Mouse (Mus musculus) adrenal gland, postnatal 14 days (tissue): ENCODE results near the gene Msl1. TPM values are rescaled to one million over a fixed set of nuclear protein-coding genes. Genes with fewer than 3 reads are reported as not detected.
A peak's percentile ranks its signal among the peaks of the same experiment; 100 is the strongest.

Experiments
- DNase-seq: peaks from one replicate; pipeline ENCODE4 v3.0.0; 2021; ENCODE audit warnings: mixed read lengths
- total RNA-seq: library from RNA; stranded (reverse); gene quantifications from 2 replicates; pipeline ENCODE4 v1.2.3, GENCODE M21; 2021

Msl1 gene
- total RNA-seq, 1 experiment from 2014 or later = 88.5 TPM

DNA sequence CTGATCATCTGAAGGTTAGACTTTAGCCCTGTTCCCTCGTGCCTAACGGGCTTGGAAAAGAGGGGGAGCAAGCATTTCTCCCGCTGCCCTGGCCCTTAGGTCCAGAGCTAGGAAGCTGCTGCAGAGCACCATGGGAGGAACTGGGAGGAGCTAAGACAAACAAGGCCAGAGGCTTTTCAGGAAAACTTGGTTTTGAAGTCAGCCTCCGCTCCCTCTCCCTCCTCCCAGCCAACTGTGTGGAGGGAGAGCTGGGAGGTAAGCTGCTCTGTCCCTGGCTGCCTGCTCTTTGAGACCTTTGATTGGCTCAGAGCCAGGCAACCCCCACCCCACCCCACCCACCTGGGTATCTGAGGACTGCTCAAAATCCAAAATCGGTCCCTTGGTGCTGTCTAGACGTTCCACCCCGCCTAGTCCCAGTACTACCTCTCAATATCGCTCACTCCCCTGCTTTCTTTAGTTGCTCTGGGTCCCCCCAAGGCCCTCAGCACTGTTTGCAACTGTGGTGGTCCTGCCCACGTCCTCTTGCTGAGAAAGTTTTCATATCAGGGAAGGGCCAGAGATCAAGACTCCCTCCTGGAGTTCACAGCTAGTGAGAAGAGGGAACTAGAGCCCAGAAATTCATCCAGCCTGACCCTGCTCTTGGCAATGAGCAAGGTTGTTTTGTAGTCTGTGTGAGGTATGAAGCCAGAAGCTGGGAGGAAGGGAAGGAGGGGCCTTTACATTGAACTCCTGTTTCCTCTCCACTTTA lies 18.3 kb upstream of the Msl1 start:
- peak; percentile 81 for DNase-seq

DNA sequence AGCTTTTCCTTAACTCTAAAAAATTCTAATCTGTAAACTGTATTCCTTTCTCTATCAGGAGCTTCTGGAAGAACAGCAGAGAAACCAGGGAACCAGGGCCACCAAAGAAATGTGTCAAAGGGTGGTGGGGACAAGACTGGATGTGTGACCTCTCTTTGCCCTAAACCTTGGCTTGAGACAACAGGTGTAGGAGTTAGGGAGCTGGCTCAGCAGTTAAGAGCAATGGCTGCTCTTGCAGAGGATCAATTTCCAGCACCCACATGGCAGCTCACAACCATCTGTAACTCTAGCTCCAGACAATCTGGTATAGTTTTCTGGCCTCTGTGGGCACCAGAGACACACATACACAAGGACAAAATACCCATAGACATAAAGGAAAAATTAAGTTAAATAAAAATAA lies 17.4 kb upstream of the Msl1 start:
- peak; percentile 4 for DNase-seq

DNA sequence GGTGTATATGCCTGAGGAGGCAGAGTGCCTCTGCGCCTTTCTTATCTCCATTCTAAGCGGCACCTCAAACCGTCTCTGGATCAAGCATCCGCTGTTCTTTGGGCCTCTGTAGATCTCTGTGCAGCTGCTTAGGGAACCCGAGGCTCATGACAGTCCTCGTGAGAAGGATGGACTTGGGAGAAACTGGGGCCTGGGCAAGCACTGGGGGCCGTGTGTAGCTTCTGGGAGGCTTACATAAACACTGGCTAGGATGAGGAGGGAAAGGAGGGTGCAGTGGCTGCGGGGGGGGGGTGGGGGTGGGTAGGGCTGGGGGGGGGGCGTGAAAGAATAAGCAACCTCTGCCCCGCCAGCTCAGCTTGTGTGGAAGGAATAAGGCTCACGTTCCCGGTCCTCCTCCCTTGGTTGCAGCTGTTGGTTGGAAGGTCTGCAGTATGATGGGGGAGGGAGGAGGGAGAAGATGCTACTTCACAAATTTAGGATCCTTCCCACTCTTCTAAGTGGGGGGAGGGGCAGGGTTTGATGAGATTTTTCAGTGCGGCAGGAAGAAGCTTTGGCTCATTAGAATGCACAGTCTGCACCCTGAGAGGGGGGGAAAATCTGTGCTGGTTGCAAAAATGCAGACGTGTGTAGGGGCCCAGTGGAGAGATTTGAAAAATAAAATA lies 13.3 kb upstream of the Msl1 start:
- peak; percentile 55 for DNase-seq

DNA sequence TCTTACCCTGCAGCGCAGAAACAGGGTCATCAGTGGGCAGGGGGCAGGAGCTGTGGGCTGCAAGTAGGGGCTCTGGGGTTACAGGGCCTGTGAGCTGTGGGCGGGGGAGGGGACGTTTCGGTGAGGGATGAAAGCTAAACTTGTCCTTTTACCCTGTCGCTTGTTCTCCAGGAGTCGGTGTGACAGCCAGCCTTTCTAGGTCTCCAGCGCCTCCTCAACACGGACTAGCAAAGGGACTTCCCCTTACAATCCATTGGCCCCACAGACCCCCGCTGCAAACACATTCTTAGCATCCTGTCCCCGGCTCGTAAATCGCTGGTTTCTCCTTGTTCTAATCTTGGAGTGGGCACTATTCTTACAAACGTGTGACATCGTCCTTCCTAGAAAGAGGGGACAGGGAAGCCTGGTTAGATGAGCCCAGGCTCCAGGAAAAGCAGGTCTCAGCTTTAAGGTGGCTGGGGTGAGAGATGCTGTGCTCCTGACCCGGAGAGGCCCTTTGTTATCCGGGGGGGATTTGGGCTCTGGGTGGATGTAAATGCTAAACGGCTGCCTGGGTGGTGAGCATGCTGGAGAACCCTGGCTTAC lies 12.6 kb upstream of the Msl1 start:
- peak; percentile 53 for DNase-seq

DNA sequence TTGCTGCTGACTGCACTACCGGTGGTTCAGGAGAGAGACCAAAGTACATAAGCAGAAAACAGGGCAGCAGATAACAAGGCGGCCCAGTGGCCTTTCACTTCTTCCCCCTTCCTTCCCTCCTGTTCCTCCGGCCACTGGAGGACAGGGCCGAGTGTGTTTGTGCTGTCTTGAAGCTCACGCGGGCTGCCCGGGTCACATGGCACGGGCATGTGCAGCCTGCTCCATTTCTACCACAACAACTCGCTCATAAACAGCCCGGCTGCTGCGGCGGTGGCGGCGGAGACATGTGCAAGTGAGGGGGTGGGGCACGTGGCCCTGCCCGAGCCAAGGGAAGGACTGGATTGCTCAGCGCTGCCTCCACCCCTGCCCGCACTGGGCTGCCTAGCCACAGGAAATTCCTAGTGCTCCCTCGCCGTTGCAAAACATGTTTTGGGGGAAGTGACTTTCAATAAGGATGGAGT lies 12.1 kb upstream of the Msl1 start:
- peak; percentile 99 for DNase-seq

DNA sequence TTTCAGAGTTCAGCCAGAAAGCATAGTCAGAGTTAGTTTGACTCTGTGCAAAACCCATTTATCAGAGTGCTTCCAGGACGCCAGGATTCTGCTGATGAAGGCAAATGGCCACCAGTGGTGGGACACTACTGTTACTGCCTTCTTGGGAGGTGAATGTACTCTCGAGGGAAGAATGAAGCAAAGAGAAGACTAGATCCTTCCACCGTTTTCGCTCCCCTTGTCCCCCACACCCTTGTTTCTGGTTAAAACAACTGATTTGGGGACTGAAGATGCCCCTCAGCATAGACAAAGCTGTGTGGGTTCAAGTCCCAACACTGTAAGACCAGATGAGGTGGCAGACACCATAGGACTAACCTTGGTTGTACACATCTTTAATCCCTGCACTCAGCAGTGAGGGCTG lies 11.2 kb upstream of the Msl1 start:
- no peak for DNase-seq

DNA sequence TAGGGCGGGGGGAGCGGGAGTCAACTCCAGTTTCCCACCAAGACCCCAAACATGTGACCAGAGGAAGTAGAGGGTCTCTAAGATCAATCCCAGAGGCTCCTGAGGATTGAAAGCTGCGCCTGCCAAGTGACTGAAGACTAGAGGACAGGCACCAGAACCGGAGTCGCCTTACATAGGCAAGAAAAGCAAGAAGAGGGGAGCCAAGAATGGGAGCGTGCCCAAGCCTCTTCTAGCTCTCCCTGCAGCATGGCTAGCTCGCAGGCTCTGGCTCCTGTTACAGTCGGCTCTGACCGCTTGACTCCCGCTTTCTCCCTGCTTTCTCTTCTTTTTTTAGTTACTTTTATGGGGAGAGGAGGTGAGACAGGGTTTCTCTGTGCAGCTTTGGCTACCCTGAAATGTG lies 10.1 kb upstream of the Msl1 start:
- peak; percentile 27 for DNase-seq

DNA sequence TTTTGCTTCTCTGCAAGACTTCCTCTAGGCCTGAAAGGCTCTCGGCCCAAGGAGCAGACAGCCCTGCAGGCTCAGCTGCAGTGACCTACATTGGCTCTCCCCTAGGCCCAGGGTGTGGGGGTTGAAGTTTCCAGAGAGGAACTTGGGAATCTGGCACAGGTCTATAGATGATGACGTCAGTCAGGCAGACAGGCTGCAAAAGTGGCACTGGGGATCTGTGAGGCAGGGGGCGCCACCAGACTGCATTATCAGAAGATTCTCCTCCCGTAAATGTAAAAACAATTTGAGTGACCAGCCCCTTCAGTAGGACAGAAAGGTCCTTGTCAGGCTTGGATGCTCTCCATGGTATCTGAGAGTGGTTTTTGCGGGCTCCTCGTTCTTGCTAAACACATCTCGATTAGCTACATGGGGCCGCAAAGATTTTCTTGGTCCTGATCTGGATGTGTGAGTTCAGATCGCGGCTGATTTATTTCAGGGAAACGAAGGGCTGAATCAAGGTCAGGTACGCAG lies 9.5 kb upstream of the Msl1 start:
- peak; percentile 88 for DNase-seq

DNA sequence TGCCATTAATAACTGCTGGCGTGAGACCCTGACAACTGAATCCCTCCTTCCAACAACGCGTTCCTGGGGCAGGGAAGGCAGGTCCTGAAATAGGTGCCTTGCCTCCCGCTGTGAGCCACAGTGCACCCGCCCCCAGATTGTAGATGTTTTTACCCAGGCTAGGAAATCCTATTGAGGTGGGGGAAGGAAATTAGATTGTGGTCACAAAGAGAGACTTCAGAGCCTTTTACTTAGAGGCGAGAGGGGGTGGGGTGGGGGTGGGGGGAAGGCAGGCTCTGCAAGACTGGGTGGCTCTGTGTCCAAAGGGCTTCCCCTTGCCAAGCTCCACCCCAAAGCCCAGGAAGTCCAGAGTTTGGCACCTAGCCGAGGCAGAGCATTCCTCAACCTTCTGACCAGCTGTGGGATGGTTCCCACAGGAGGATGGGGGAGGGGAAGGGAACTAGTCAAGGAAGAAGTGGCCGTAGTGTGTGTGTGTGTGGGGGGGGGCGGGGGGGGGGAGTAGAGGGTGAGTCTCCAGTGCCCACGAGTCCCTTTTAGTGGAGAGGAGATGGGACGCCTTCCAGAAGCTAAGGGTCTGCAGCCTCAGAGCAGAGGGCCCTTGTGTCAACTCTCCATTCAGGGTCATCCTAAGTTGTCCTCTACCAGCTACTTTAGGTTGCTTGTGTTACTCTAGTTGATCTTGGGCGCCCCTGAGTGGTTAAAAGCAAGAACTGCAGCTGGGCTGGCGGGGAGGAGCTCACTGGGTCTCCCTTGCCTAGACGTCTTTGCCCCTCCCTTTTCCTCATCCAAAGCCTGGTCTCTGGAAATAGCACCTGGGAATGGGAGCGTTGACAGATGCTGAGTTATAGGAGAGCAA lies 8.7 kb upstream of the Msl1 start:
- DNase-seq = peak; percentile 97

DNA sequence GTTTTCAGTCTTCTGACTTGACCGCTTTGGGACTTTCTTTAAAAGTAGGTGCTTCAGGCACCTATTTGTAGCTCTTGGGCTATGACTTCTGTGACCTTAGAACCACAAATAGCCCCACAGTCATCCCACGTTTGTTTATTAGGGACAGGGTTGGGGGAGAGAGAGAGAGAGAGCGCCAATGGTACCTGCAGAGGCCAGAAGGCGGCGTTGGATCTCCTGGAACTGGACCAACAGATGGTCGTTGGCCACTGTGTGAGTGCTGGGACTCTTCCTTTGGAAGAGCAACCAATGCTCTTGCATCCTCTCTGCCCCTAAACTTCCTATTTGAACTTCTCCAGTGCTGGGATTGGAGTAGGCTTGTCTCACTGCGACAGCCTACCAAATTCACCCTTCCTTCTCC lies 8.1 kb upstream of the Msl1 start:
- DNase-seq = peak; percentile 33

DNA sequence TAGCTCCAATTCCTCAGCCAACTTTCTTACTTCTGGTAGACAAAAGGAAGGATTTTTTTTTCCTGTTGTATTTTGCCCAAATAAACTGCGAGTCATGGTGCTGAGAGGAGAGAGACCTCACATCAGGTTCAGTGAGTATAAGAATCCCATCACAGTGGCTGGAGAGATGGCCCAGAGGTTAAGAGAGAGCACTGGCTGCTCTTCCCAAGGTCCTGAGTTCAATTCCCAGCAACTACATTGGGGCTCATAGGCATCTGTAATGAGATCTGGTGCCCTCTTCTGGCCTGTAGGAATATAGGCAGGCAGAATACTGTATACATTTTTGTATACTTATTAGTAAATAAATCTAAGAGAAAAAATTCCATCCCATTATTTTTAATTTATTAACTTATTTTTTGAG lies 7.6 kb upstream of the Msl1 start:
- peak; percentile 26 for DNase-seq

DNA sequence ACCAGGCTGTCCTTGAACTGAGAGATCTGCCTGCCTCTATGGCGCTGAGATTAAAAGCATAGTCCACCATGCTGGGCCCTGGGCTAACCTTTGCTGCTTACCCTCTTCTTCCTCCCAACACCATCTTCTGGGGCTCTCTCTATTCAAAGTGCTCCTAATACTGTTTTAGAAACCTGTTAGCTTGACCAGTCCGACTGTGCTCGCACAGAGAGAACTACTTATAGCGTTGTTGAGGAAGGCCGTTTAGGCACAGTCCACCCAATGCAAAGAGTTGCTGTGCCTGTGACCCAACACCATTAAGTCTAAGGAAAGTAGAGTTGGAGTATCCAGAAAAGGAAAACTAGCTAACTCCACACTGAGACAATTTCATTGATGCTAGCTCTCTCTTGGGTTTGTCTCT lies 7.2 kb upstream of the Msl1 start:
- peak; percentile 4 for DNase-seq

DNA sequence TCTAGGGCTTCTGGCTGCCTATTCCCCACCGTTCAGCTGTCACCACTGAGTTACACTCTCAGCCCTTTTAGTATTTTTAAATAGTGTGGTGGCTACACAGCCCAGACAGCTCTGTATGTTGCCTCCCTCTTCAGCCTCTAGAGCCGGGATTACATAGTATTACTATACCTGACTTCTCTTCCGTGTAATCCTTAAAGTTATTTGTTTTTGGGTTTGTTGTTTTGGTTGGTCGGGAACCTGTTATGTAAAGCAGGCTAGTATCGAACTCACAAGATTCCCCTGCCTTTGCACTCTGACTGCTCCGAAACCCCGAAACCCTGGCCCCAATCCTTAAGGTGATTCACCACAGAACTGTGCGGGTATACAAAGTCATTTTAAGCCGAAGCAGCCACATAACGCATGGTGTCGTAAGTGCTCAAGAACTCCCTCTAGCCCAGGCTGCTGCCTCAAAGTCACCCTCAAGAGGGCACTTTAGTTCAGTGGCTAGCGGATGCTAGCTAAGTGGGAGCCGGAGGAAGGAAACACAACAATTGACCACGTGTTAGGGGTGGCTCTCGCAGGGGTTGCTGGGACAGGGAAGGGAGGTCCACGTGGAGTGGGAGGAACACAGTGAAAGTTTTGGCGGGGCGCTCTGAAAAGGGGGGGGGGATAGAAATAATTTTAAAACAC lies 6.6 kb upstream of the Msl1 start:
- DNase-seq = peak; percentile 94

DNA sequence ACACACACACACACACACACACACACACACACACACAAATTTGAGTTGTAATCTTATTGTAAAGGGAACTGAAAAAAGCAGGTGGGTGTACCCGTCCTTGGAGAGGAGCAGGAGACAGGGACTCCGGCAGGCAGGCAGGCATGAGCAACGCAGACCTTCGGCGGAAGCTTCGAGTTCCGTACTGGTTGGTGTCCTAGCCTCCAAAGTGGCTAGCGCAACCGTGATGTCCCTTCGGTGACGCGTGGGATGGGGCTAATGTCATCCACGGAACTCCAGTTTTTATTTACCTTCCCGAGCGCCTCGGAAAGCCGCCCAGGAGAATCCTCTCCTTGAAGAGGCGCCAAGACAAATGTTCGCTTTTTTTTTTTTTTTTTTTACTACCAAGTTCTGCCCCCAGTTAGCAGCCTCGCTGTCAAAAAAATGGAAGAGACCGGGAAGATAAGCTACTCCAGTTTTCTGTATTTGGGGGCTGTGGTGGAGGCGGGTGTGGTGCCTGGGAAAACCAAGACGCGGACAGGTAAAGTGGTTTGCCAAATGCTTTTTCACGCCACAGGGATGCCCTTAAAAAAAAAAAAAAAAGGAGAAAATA lies 6.0 kb upstream of the Msl1 start:
- DNase-seq = no peak

DNA sequence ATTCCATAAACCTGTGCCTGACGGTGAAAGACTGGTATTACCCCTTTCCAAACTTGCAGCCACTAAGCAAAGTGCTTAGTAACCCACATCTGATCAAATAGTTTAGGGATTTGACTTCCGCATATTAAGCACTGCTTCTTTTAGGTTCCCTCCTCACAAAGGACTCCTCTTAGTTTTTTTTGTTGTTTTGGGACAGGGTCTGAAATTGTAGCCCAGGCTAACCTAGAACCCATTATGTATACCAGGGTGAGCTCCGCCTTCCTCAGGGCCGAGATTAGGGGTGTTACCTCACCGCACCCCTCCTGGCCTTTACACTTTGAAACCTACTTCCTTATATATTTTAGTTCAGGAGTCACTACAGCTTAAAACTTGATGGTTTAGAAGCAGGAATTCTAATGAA lies 5.5 kb upstream of the Msl1 start:
- DNase-seq = no peak

DNA sequence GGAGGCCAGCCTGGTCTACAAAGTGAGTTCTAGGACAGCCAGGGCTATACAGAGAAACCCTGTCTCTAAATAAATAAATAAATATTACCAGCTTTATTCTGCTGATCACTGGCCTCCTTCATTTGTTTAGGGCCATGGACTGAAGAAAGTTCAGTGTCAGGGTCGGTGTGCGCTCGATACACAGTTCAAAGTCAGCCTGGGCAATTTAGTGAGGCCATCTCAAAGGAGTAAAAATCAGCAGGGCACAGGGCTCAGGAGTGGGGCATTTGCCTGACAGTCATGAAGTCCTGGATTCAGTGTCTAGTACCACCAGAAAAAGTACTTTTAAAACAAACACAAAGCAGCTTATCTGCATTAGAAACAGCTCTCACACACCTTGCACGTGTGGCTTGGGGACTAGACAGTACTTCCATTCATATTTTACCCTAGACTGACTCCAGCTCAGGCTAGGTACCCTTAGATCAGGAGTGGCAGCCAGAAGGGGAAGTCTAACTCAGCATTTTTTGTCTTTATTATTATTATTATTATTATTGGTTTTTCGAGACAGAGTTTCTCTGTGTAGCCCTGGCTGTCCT lies 4.6 kb upstream of the Msl1 start:
- no peak for DNase-seq

DNA sequence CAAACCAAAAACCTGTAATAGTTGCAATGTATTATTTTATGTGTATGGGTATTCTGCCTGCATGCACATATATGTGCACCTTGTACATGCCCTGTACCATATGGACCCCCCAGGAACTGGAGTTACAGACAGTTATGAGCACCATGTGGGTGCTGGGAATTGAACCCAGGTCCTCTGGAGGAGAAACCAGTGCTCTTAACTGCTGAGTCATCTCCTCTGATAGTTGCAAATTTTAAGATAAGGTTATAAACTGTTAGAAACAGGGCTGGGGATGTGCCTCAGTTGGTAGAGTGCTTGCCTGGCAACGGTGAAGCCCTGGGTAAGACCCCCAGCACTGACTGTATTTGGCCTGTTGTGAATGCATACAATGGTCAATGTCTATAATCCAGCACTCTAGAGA lies 3.9 kb upstream of the Msl1 start:
- DNase-seq = no peak

DNA sequence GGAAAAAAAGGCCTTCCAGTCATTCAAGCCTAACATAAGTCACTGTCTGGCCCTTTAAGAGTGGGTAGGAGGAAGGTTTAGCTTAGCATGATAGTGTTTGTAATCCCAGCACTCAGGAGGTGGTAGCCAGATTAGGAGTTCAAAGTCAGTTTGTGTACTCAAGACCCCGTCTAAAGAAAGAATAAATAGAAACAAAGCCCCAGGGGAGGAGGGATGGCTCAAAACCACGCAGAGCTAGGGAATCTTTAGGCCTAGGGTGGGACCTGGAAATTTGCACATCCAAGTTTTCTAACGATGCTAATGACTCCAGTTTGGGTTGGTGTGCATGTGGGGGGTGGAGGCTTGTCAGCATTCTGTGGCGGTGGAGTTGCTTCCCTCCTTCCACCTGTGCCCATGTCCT lies 3.2 kb upstream of the Msl1 start:
- no peak for DNase-seq

DNA sequence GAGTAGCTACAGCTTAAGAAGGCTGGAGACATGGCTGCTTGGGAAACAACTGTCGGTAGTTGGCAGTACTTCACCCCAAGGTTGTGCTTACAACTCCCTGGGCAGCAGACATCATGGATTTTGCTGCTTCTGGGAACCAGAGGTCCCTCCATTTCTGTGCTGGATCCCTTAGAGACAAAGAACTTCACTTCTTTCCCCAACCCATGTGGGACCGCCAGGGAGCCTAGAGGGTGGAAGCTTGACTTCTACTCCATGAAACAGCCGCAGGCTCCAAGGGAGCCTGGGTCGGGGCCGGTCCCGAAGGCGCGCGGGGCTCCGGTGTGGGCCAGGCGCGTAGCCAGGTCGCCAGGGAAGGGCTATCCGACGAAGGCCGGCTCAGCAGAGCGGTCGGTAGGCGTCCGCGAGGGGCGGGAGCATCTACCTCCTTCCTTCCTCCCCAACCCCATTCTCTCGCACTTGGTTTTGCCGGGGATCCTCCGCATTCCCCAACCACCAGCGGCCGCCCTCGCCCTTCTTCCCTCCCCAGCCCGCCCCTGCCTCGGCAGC lies 774 bp upstream of the Msl1 start:
- peak; percentile 89 for DNase-seq

DNA sequence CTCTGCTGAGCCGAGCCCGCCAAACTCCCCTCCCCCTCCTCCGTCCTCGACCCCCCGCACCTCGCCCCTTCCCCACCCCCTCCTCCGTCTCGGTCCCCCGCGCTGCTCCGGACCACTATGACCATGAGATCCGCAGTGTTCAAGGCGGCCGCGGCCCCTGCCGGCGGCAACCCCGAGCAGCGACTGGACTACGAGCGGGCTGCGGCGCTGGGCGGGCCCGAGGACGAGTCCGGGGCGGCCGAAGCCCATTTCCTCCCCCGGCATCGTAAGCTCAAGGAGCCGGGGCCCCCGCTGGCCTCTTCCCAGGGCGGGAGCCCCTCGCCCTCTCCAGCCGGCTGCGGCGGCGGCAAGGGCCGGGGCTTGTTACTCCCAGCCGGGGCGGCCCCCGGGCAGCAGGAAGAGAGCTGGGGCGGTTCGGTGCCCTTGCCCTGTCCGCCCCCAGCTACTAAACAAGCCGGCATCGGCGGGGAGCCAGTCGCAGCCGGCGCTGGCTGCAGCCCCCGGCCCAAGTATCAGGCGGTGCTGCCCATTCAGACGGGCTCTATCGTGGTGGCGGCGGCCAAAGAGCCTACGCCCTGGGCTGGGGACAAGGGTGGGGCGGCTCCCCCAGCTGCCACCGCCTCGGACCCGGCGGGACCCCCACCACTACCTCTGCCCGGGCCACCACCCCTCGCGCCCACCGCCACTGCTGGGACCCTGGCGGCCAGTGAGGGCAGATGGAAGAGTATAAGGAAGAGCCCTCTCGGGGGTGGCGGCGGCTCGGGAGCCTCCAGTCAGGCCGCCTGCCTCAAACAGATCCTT lies 598 bp downstream of the Msl1 start:
- peak; percentile 80 for DNase-seq
